Mouse (Mus musculus): ENCODE data around the gene Galp. TPM values are rescaled to one million over a fixed set of nuclear protein-coding genes. Genes with fewer than 3 reads are reported as not detected.

Gene Galp
- polyA plus RNA-seq (2012; fragmentation: generic; extraction: Trizol) = not detected

- Histone ChIP-seq H3K4me3 (no peak within 1 kb of the TSS), H3ac (ENCODE audit: control insufficient read depth, insufficient read length) (no peak within 1 kb of the TSS), H3K4me2 (ENCODE audit: low read depth) (no peak within 1 kb of the TSS), H3K79me2 (ENCODE audit: control insufficient read depth, insufficient read depth) (no peaks in the 10 kb centered on the region), H3K36me3 (ENCODE audit: control insufficient read depth, insufficient read depth) (no peaks in the 10 kb centered on the region), H3K27me3 (ENCODE audit: control insufficient read depth, insufficient read depth, insufficient read length) (no peaks in the 10 kb centered on the region)
- TF ChIP-seq TCF3 (IDR thresholded peaks at IDR 0.05; ENCODE audit: insufficient read length, low read depth) (no peak), TCF12 (IDR thresholded peaks at IDR 0.05; ENCODE audit: insufficient read depth, poor library complexity, severe bottlenecking) (no peak), USF1 (IDR thresholded peaks at IDR 0.05; ENCODE audit: low read depth) (no peak), CEBPB (IDR thresholded peaks at IDR 0.05; ENCODE audit: insufficient read depth, poor library complexity, severe bottlenecking) (no peak), POLR2A (IDR thresholded peaks at IDR 0.05; ENCODE audit: insufficient read length, low read depth) (no peak), REST (IDR thresholded peaks at IDR 0.05; ENCODE audit: insufficient read depth, insufficient read length) (no peak), MYOD1 (IDR thresholded peaks at IDR 0.05; ENCODE audit: control insufficient read depth in 1 of 3, insufficient read length in 2 of 3, low read depth in 2 of 3) (no peak), MYOG (IDR thresholded peaks at IDR 0.05; ENCODE audit: control insufficient read depth in 1 of 3, insufficient read depth in 1 of 3, insufficient read length in 2 of 3, low read depth in 2 of 3) (no peak), SRF (IDR thresholded peaks at IDR 0.05; ENCODE audit: control insufficient read depth, insufficient read length, low read depth) (no peak), POLR2AphosphoS2 (IDR thresholded peaks at IDR 0.05; ENCODE audit: insufficient read length, low read depth) (no peak)
These were observed at the start of gene Galp for GRCm38 (mm10) chr7:6196790-6197189. TSS of gene Galp (plus strand) at chr7:6197090.

- peaks cover 3% of the 10 kb centered on the region for H3K36me3 ChIP-seq (ENCODE audit: control insufficient read depth, insufficient read depth)
- H3K27me3 ChIP-seq (ENCODE audit: control insufficient read depth, insufficient read depth, insufficient read length) = no peaks in the 10 kb centered on the region
- peaks cover 96% of the 10 kb centered on the region for H3K79me2 ChIP-seq (ENCODE audit: control insufficient read depth, insufficient read depth)
- no peak overlapping the region for H3ac ChIP-seq (ENCODE audit: control insufficient read depth, insufficient read length)
- no peak overlapping the region for H3K4me3 ChIP-seq
- TF ChIP-seq CEBPB (IDR thresholded peaks at IDR 0.05; ENCODE audit: insufficient read depth, poor library complexity, severe bottlenecking) (no peak), MYOG (IDR thresholded peaks at IDR 0.05; ENCODE audit: control insufficient read depth in 1 of 3, insufficient read depth in 1 of 3, insufficient read length in 2 of 3, low read depth in 2 of 3) (no peak), MAX (IDR thresholded peaks at IDR 0.05; ENCODE audit: low read depth) (no peak), MYOD1 (IDR thresholded peaks at IDR 0.05; ENCODE audit: control insufficient read depth in 1 of 3, insufficient read length in 2 of 3, low read depth in 2 of 3) (no peak), SRF (IDR thresholded peaks at IDR 0.05; ENCODE audit: control insufficient read depth, insufficient read length, low read depth) (no peak), TCF3 (IDR thresholded peaks at IDR 0.05; ENCODE audit: insufficient read length, low read depth) (no peak), POLR2AphosphoS2 (IDR thresholded peaks at IDR 0.05; ENCODE audit: insufficient read length, low read depth) (no peak), USF1 (IDR thresholded peaks at IDR 0.05; ENCODE audit: low read depth) (no peak), REST (IDR thresholded peaks at IDR 0.05; ENCODE audit: insufficient read depth, insufficient read length) (no peak), TCF12 (IDR thresholded peaks at IDR 0.05; ENCODE audit: insufficient read depth, poor library complexity, severe bottlenecking) (no peak), POLR2A (IDR thresholded peaks at IDR 0.05; ENCODE audit: insufficient read length, low read depth) (no peak), E2F4 (IDR thresholded peaks at IDR 0.05; ENCODE audit: insufficient read depth) (no peak)
- H3K4me2 ChIP-seq (ENCODE audit: low read depth) = no peak overlapping the region
These were observed 49.2 kb upstream of the Galp start for GRCm38 (mm10) chr7:6147688-6148087.

GRCm38 (mm10) chr7:6151266-6151665 is 45.6 kb upstream of the Galp start:
- Histone ChIP-seq H3K27me3 (ENCODE audit: control insufficient read depth, insufficient read depth, insufficient read length) (no peaks in the 10 kb centered on the region), H3K4me2 (ENCODE audit: low read depth) (no peak overlapping the region), H3ac (ENCODE audit: control insufficient read depth, insufficient read length) (no peak overlapping the region), H3K4me3 (no peak overlapping the region), H3K79me2 (ENCODE audit: control insufficient read depth, insufficient read depth) (peaks cover 90% of the 10 kb centered on the region), H3K36me3 (ENCODE audit: control insufficient read depth, insufficient read depth) (no peaks in the 10 kb centered on the region)
- TF ChIP-seq MAX (IDR thresholded peaks at IDR 0.05; ENCODE audit: low read depth) (no peak), TCF3 (IDR thresholded peaks at IDR 0.05; ENCODE audit: insufficient read length, low read depth) (no peak), MYOG (IDR thresholded peaks at IDR 0.05; ENCODE audit: control insufficient read depth in 1 of 3, insufficient read depth in 1 of 3, insufficient read length in 2 of 3, low read depth in 2 of 3) (no peak), MYOD1 (IDR thresholded peaks at IDR 0.05; ENCODE audit: control insufficient read depth in 1 of 3, insufficient read length in 2 of 3, low read depth in 2 of 3) (no peak), TCF12 (IDR thresholded peaks at IDR 0.05; ENCODE audit: insufficient read depth, poor library complexity, severe bottlenecking) (no peak), SRF (IDR thresholded peaks at IDR 0.05; ENCODE audit: control insufficient read depth, insufficient read length, low read depth) (no peak), POLR2A (IDR thresholded peaks at IDR 0.05; ENCODE audit: insufficient read length, low read depth) (no peak), E2F4 (IDR thresholded peaks at IDR 0.05; ENCODE audit: insufficient read depth) (no peak), CEBPB (IDR thresholded peaks at IDR 0.05; ENCODE audit: insufficient read depth, poor library complexity, severe bottlenecking) (no peak), POLR2AphosphoS2 (IDR thresholded peaks at IDR 0.05; ENCODE audit: insufficient read length, low read depth) (no peak), REST (IDR thresholded peaks at IDR 0.05; ENCODE audit: insufficient read depth, insufficient read length) (no peak), USF1 (IDR thresholded peaks at IDR 0.05; ENCODE audit: low read depth) (no peak)

- Histone ChIP-seq H3K79me2 (ENCODE audit: control insufficient read depth, insufficient read depth) (peaks cover 83% of the 10 kb centered on the region), H3K36me3 (ENCODE audit: control insufficient read depth, insufficient read depth) (no peaks in the 10 kb centered on the region), H3K4me2 (ENCODE audit: low read depth) (peak overlapping the region; percentile 48), H3K27me3 (ENCODE audit: control insufficient read depth, insufficient read depth, insufficient read length) (no peaks in the 10 kb centered on the region), H3ac (ENCODE audit: control insufficient read depth, insufficient read length) (no peak overlapping the region), H3K4me3 (no peak overlapping the region)
- TF ChIP-seq REST (IDR thresholded peaks at IDR 0.05; ENCODE audit: insufficient read depth, insufficient read length) = no peak
- no peak for TF ChIP-seq USF1 (IDR thresholded peaks at IDR 0.05; ENCODE audit: low read depth)
- no peak for TF ChIP-seq POLR2A (IDR thresholded peaks at IDR 0.05; ENCODE audit: insufficient read length, low read depth)
- TF ChIP-seq TCF3 (IDR thresholded peaks at IDR 0.05; ENCODE audit: insufficient read length, low read depth) = no peak
- no peak for TF ChIP-seq E2F4 (IDR thresholded peaks at IDR 0.05; ENCODE audit: insufficient read depth)
- peak; percentile 23 to 69 (median 53) for TF ChIP-seq MYOD1 (IDR thresholded peaks at IDR 0.05; ENCODE audit: control insufficient read depth in 1 of 3, insufficient read length in 2 of 3, low read depth in 2 of 3)
- no peak for TF ChIP-seq TCF12 (IDR thresholded peaks at IDR 0.05; ENCODE audit: insufficient read depth, poor library complexity, severe bottlenecking)
- TF ChIP-seq MYOG (IDR thresholded peaks at IDR 0.05; ENCODE audit: control insufficient read depth in 1 of 3, insufficient read depth in 1 of 3, insufficient read length in 2 of 3, low read depth in 2 of 3) = peak in 2 of 3 experiments; percentile 72 to 87
- no peak for TF ChIP-seq POLR2AphosphoS2 (IDR thresholded peaks at IDR 0.05; ENCODE audit: insufficient read length, low read depth)
- TF ChIP-seq SRF (IDR thresholded peaks at IDR 0.05; ENCODE audit: control insufficient read depth, insufficient read length, low read depth) = no peak
- TF ChIP-seq MAX (IDR thresholded peaks at IDR 0.05; ENCODE audit: low read depth) = no peak
- TF ChIP-seq CEBPB (IDR thresholded peaks at IDR 0.05; ENCODE audit: insufficient read depth, poor library complexity, severe bottlenecking) = no peak
These were observed 44.9 kb upstream of the Galp start for GRCm38 (mm10) chr7:6152036-6152435.
